ENCODE assay signal across 33 mouse cellular contexts in the genomic region with DNA sequence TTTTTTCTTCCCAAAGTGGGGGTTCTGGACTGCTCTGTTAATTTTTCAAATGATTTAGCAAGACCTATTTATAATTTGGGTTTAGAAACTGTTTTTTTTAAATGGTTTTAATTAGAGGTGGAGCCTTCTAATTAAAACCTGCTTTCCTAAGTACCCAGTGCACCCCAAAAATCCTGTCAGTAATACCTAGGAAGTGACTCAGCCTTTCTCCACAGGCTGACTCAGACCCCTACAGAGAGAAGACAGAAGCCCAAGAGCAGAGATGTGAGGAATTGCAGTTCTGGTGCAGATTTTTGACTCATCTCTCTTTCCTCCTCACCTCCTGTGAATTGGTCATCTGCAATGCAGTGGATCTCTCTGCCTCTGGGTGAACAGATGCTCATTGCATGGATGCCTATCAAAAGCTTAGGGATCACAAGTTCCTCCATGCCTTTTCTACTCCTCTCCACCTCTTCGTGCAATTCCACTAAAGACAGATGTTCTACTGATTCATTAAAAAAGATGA. TPM values are rescaled to one million over a fixed set of nuclear protein-coding genes. Genes with fewer than 3 reads are reported as not detected.
A peak's percentile ranks its signal among the peaks of the same experiment; 100 is the strongest.
DNase-seq lines count a peak whose midpoint lies in the region; ATAC-seq and TF ChIP-seq lines count a peak whose summit lies in the region.
"Had no signal": no experiment of that assay in that cellular context is flagged by ENCODE, and none has a peak within 500 bp of the region (broad histone marks: within the 10 kb centered on the region; RNA-seq: fewer than 3 reads in every experiment).

No protein-coding gene starts in this region.

- no peak overlapping the region for H3ac ChIP-seq in C2C12 (ENCODE audit: control insufficient read depth, insufficient read length, low read depth)

- peaks cover 46% of the 10 kb centered on the region for H3K79me2 ChIP-seq in C2C12 (ENCODE audit: control insufficient read depth, insufficient read depth)

- DNase-seq in 3T3-L1 (ENCODE audit: low read depth, low spot score) (peak; percentile 79), R1 (ENCODE audit: low read depth, low spot score) (peak; percentile 9)
- DNase-seq in urinary bladder, postnatal 4 days (ENCODE audit: low spot score in 2 of 2), result no peak
- no peak for DNase-seq in lung, postnatal 10 days
- DNase-seq: adrenal gland, adult 8-10 months; adrenal gland, postnatal 25 days; cerebellum, adult 18-20 months; cerebellum, adult 9-10 months; cerebellum, postnatal 14 days; heart, adult 11 months; heart, postnatal 36 days; kidney, adult 18-20 months had no signal

- no peaks in the 10 kb centered on the region for H3K27me3 ChIP-seq in C2C12 (ENCODE audit: control insufficient read depth, insufficient read depth, insufficient read length)

- H3K36me3 ChIP-seq in C2C12 (ENCODE audit: control insufficient read depth, insufficient read depth), result peaks cover 5% of the 10 kb centered on the region

- no peak for ATAC-seq in monocyte, adult 5-6 weeks (replicated peaks; ENCODE audit: insufficient number of reproducible peaks, low FRiP score, low TSS enrichment, poor library complexity, severe bottlenecking)
- ATAC-seq: activated CD4-positive, CD25-positive, alpha-beta regulatory T cell, adult 4 months; hindbrain, postnatal 0 days; inflammation-experienced regulatory T-cells, adult 6 months; intestine, embryonic 16.5 days had no signal

- peaks cover 18% of the 10 kb centered on the region for H3K79me3 ChIP-seq in C2C12 (ENCODE audit: low read depth)

- no peak overlapping the region for H3K4me3 ChIP-seq in C2C12 (ENCODE audit: insufficient read depth, poor library complexity, severe bottlenecking)

- TF ChIP-seq CTCF in C2C12 (IDR thresholded peaks at IDR 0.05; ENCODE audit: control insufficient read depth, insufficient read depth, insufficient read length), result no peak

TF ChIP-seq in C2C12, 6 proteins besides CTCF, POLR2A, EP300 and RAD21:
- TF ChIP-seq MAX (IDR thresholded peaks at IDR 0.05) (peak; percentile 71), MYOG (IDR thresholded peaks at IDR 0.05; ENCODE audit: control insufficient read depth, extremely low read depth, insufficient read length) (no peak), MYOD1 (IDR thresholded peaks at IDR 0.05; ENCODE audit: control insufficient read depth, insufficient read length, low read depth) (peak; percentile 41), CEBPB (IDR thresholded peaks at IDR 0.05; ENCODE audit: low read depth) (no peak), USF1 (IDR thresholded peaks at IDR 0.05; ENCODE audit: low read depth) (no peak), FOSL1 (IDR thresholded peaks at IDR 0.05; ENCODE audit: insufficient read depth, low read length, poor library complexity, severe bottlenecking) (peak; percentile 96)

RNA-seq across cellular contexts. Expression of a gene that starts 47.9 kb away (rescaled TPM):
- polyA plus RNA-seq in C2C12 (2012; fragmentation: generic; extraction: Trizol), result not detected
- total RNA-seq in monocyte, adult 5-6 weeks (2017), result not detected in 3 replicates
- total RNA-seq: adrenal gland, adult 8-10 months; adrenal gland, postnatal 25 days; ES-E14; forebrain, postnatal 0 days; gastrocnemius, adult 8-10 months; gastrocnemius, postnatal 4 days; heart, adult 8-10 months; heart, postnatal 36 days; hindbrain, postnatal 0 days had no signal
- polyA plus RNA-seq: activated CD4-positive, CD25-positive, alpha-beta regulatory T cell, adult 4 months; embryonic facial prominence, embryonic 11.5 days; embryonic facial prominence, embryonic 14.5 days; forebrain, embryonic 11.5 days; forebrain, embryonic 14.5 days; forebrain, postnatal 0 days; frontal cortex, adult 2 months; heart, embryonic 11.5 days; heart, embryonic 14.5 days; heart, postnatal 0 days; hindbrain, embryonic 11.5 days; hindbrain, embryonic 14.5 days; hindbrain, postnatal 0 days; inflammation-experienced regulatory T-cells, adult 6 months; intestine, embryonic 16.5 days had no signal

Comparison
In these comparisons a context has a peak if more than half of its experiments do, and no peak if none do; other contexts are left out.
1. DNase-seq: peak in 3T3-L1 (single experiment) and R1 (single experiment); none in urinary bladder, postnatal 4 days (0 of 2) and lung, postnatal 10 days (single experiment).